Comparison of ENCODE assay signal across 24 mouse cellular contexts in the genomic region with DNA sequence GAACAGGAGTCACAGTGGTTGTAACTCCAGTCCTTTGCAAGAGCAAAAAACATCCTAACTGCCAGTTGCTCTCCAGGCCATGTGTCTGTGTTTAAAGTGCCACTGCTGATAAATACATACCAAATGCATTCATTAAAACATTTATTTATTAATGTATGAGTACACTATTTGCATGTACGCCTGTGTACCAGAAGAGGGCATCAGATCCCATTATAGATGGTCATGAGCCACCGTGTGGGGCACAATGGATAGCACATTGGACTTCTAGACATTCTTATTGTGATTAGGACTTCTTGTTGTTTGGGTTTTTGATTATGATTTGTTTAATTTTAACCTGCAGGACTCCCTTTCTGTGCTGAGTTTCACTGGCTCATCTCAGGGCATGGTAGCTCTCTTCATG. TPM values are rescaled to one million over a fixed set of nuclear protein-coding genes. Genes with fewer than 3 reads are reported as not detected.
DNase-seq lines count a peak whose midpoint lies in the region; ATAC-seq and TF ChIP-seq lines count a peak whose summit lies in the region.
"Had no signal": no experiment of that assay in that cellular context is flagged by ENCODE, and none has a peak within 500 bp of the region (broad histone marks: within the 10 kb centered on the region; RNA-seq: fewer than 3 reads in every experiment).

No protein-coding gene starts in this region.

- DNase-seq in heart, adult 2 months = no peak
- no peak for DNase-seq in heart, adult 8-10 months (ENCODE audit: low spot score)
- no peak for DNase-seq in liver, postnatal 0 days
- DNase-seq in liver, embryonic 11.5 days (ENCODE audit: low spot score) = no peak
- DNase-seq in CH12.LX (ENCODE audit: extremely low read depth) (peak; percentile 28), R1 (ENCODE audit: low read depth, low spot score) (peak; percentile 11)
- DNase-seq in thymus, postnatal 10 days (ENCODE audit: low spot score in 2 of 2) = no peak
- no peak for DNase-seq in limb, embryonic 10.5 days (ENCODE audit: low spot score)
- DNase-seq: adrenal gland, adult 2 months; cerebellum, adult 9-11 months; heart, postnatal 4 days; kidney, adult 18-20 months; kidney, postnatal 25 days; lung, postnatal 36 days; right cerebral cortex, postnatal 25 days; thymus, postnatal 14 days had no signal

- H3K9me3 ChIP-seq in liver, postnatal 0 days (ENCODE audit: low read length) = no peaks in the 10 kb centered on the region
- H3K9me3 ChIP-seq in liver, embryonic 11.5 days (ENCODE audit: control insufficient read depth, low read length) = 0 out of 2 replicates have a peak, but pooled peaks cover 2% of the 10 kb centered on the region
- peaks cover 4% of the 10 kb centered on the region for H3K9me3 ChIP-seq in CH12.LX (replicated peaks; ENCODE audit: low read length)
- H3K9me3 ChIP-seq in limb, embryonic 10.5 days (replicated peaks) = no peaks in the 10 kb centered on the region
- H3K9me3 ChIP-seq: embryonic facial prominence, embryonic 13.5 days; forebrain, embryonic 15.5 days; heart, embryonic 15.5 days; liver, embryonic 15.5 days had no signal

- TF ChIP-seq RAD21 in CH12.LX (IDR thresholded peaks at IDR 0.05; ENCODE audit: low read depth, low read length) = peak; percentile 70

- intact Hi-C loops in heart, adult 2 months (cut with DNase I) = no loop called here

- no peak overlapping the region for H3K4me3 ChIP-seq in heart, adult 2 months
- H3K4me3 ChIP-seq in liver, postnatal 0 days (ENCODE audit: low read depth, low read length) = no peak overlapping the region
- H3K4me3 ChIP-seq in liver, embryonic 11.5 days (ENCODE audit: low read depth, low read length) = no peak overlapping the region
- no peak overlapping the region for H3K4me3 ChIP-seq in CH12.LX (replicated peaks in 1 of 3; ENCODE audit: low read depth in 2 of 3, low read length in 2 of 3, poor library complexity in 1 of 3)
- no peak overlapping the region for H3K4me3 ChIP-seq in limb, embryonic 10.5 days
- H3K4me3 ChIP-seq: embryonic facial prominence, embryonic 13.5 days; forebrain, embryonic 15.5 days; heart, embryonic 15.5 days; liver, embryonic 15.5 days had no signal

- WGBS in heart, adult 2 months = 61% methylated on average over 2 of the region's 2 CpGs
- 66% methylated on average over 2 of the region's 2 CpGs for WGBS in liver, postnatal 0 days (ENCODE audit: insufficient replicate concordance)
- whole genome bisulfite sequencing in liver, embryonic 11.5 days = 59% methylated on average over 2 of the region's 2 CpGs
- WGBS in limb, embryonic 10.5 days = 75% methylated on average over 2 of the region's 2 CpGs

- in situ Hi-C loops in CH12.LX (cut with MboI; ENCODE audit: low pct_ligation_motif_present, low pct_unique_long_range_greater_than_20kb, low sequenced_read_pairs) = loop anchor here (5.0 kb wide), 1 partner anchor 204 kb away; no protein-coding TSS in a partner anchor

- H3K27me3 ChIP-seq in heart, adult 2 months (ENCODE audit: control insufficient read depth, insufficient read depth, low read length) = no peaks in the 10 kb centered on the region
- no peaks in the 10 kb centered on the region for H3K27me3 ChIP-seq in liver, postnatal 0 days (ENCODE audit: insufficient read depth, low read length)
- H3K27me3 ChIP-seq in liver, embryonic 11.5 days (replicated peaks; ENCODE audit: control insufficient read depth, insufficient read depth, low read length) = no peaks in the 10 kb centered on the region
- H3K27me3 ChIP-seq in CH12.LX (replicated peaks) = no peaks in the 10 kb centered on the region
- H3K27me3 ChIP-seq in limb, embryonic 10.5 days (ENCODE audit: low read depth, poor library complexity, severe bottlenecking) = no peaks in the 10 kb centered on the region
- H3K27me3 ChIP-seq: embryonic facial prominence, embryonic 13.5 days; forebrain, embryonic 15.5 days; liver, embryonic 15.5 days had no signal

- no peak for ATAC-seq in liver, postnatal 0 days
- ATAC-seq in liver, embryonic 11.5 days (replicated peaks; ENCODE audit: low FRiP score) = no peak
- ATAC-seq: forebrain, embryonic 15.5 days; hindbrain, embryonic 16.5 days; midbrain, embryonic 16.5 days had no signal

- H3K79me2 ChIP-seq in heart, adult 2 months (replicated peaks; ENCODE audit: control insufficient read depth, insufficient read depth, low read length) = no peaks in the 10 kb centered on the region
- no peaks in the 10 kb centered on the region for H3K79me2 ChIP-seq in CH12.LX (replicated peaks; ENCODE audit: control insufficient read depth, extremely low read depth, insufficient read depth, poor library complexity, severe bottlenecking)

- TF ChIP-seq POLR2A in heart, adult 2 months (IDR thresholded peaks at IDR 0.05; ENCODE audit: insufficient read depth, low read depth, low read length) = no peak
- no peak for TF ChIP-seq POLR2A in CH12.LX (IDR thresholded peaks at IDR 0.05; ENCODE audit: low read depth, low read length)

- H3K9ac ChIP-seq in heart, adult 2 months (ENCODE audit: low read depth, low read length) = no peak overlapping the region
- H3K9ac ChIP-seq in liver, postnatal 0 days (replicated peaks) = no peak overlapping the region
- no peak overlapping the region for H3K9ac ChIP-seq in liver, embryonic 11.5 days (ENCODE audit: low read depth, low read length)
- H3K9ac ChIP-seq in CH12.LX (ENCODE audit: insufficient read depth, low read depth) = no peak overlapping the region
- H3K9ac ChIP-seq: embryonic facial prominence, embryonic 13.5 days; forebrain, embryonic 15.5 days; heart, embryonic 15.5 days; liver, embryonic 15.5 days had no signal

- no peaks in the 10 kb centered on the region for H3K4me1 ChIP-seq in heart, adult 2 months (ENCODE audit: control insufficient read depth, insufficient read depth, low read length)
- H3K4me1 ChIP-seq in liver, postnatal 0 days (ENCODE audit: insufficient read depth) = no peaks in the 10 kb centered on the region
- H3K4me1 ChIP-seq in liver, embryonic 11.5 days (replicated peaks; ENCODE audit: control insufficient read depth, insufficient read depth, low read length) = no peaks in the 10 kb centered on the region
- H3K4me1 ChIP-seq in CH12.LX (ENCODE audit: control insufficient read depth in 1 of 2, insufficient read depth in 2 of 2) = 0 out of 4 replicates have a peak, but pooled peaks cover 0 to 2% of the 10 kb centered on the region in 2 experiments
- H3K4me1 ChIP-seq in limb, embryonic 10.5 days = peaks cover 5% of the 10 kb centered on the region
- H3K4me1 ChIP-seq: heart, embryonic 15.5 days; liver, embryonic 15.5 days had no signal

- no peak for TF ChIP-seq EP300 in heart, adult 2 months (IDR thresholded peaks at IDR 0.05; ENCODE audit: insufficient read depth, low read depth, low read length)
- no peak for TF ChIP-seq EP300 in liver, postnatal 0 days (IDR thresholded peaks at IDR 0.05; ENCODE audit: low read depth)
- no peak for TF ChIP-seq EP300 in CH12.LX (IDR thresholded peaks at IDR 0.05; ENCODE audit: low read length)

- 0 out of 2 replicates have a peak, but pooled peaks have one; percentile 12 for TF ChIP-seq CTCF in heart, adult 2 months (IDR thresholded peaks at IDR 0.05)
- peak; percentile 38 for TF ChIP-seq CTCF in liver, postnatal 0 days (IDR thresholded peaks at IDR 0.05; ENCODE audit: low read depth)
- peak; percentile 39 to 84; a peak in 3 of 4 replicates for TF ChIP-seq CTCF in CH12.LX (conservative IDR thresholded peaks at IDR 0.05 in 1 of 2, IDR thresholded peaks at IDR 0.05 in 1 of 2; ENCODE audit: low read depth in 2 of 2, low read length in 2 of 2)

- H3K36me3 ChIP-seq in heart, adult 2 months (ENCODE audit: control insufficient read depth, insufficient read depth, low read length) = no peaks in the 10 kb centered on the region
- H3K36me3 ChIP-seq in liver, postnatal 0 days (replicated peaks; ENCODE audit: insufficient read depth, low read length) = no peaks in the 10 kb centered on the region
- H3K36me3 ChIP-seq in liver, embryonic 11.5 days (ENCODE audit: control insufficient read depth, insufficient read depth, low read length) = no peaks in the 10 kb centered on the region
- H3K36me3 ChIP-seq in CH12.LX (replicated peaks in 1 of 2; ENCODE audit: control insufficient read depth in 1 of 2, insufficient read depth in 1 of 2, low read length in 1 of 2) = no peaks in the 10 kb centered on the region
- H3K36me3 ChIP-seq in limb, embryonic 10.5 days = no peaks in the 10 kb centered on the region
- H3K36me3 ChIP-seq: embryonic facial prominence, embryonic 13.5 days; forebrain, embryonic 15.5 days; heart, embryonic 15.5 days; liver, embryonic 15.5 days had no signal

- H3K27ac ChIP-seq in heart, adult 2 months = no peak overlapping the region
- H3K27ac ChIP-seq in liver, postnatal 0 days (ENCODE audit: low read depth) = no peak overlapping the region
- no peak overlapping the region for H3K27ac ChIP-seq in liver, embryonic 11.5 days (ENCODE audit: low read depth, low read length)
- H3K27ac ChIP-seq in CH12.LX (ENCODE audit: insufficient read depth, low read depth) = no peak overlapping the region
- no peak overlapping the region for H3K27ac ChIP-seq in limb, embryonic 10.5 days
- H3K27ac ChIP-seq: embryonic facial prominence, embryonic 13.5 days; forebrain, embryonic 15.5 days; heart, embryonic 15.5 days; liver, embryonic 15.5 days had no signal

- dilution Hi-C loops in CH12.LX (cut with MboI; ENCODE audit: extremely low pct_ligation_motif_present, extremely low pct_unique_long_range_greater_than_20kb, low sequenced_read_pairs) = no loop called here

- no peak overlapping the region for H3K4me2 ChIP-seq in liver, postnatal 0 days (ENCODE audit: low read depth, low read length)
- H3K4me2 ChIP-seq in liver, embryonic 11.5 days = no peak overlapping the region
- no peak overlapping the region for H3K4me2 ChIP-seq in CH12.LX (ENCODE audit: insufficient read depth, low read depth, poor library complexity, severe bottlenecking)
- H3K4me2 ChIP-seq: embryonic facial prominence, embryonic 13.5 days; forebrain, embryonic 15.5 days; heart, embryonic 15.5 days; liver, embryonic 15.5 days had no signal

RNA-seq across cellular contexts. Expression of gene Hydin, which starts 6.6 kb away (rescaled TPM):
- under 1 TPM; 0.05 to 0.10 TPM for total RNA-seq in heart, adult 2 months (2021)
- polyA plus RNA-seq in heart, adult 2 months (2012; rRNA removed) = 0.09 and 0.21 TPM in 2 replicates
- total RNA-seq in heart, adult 8-10 months (2022) = under 1 TPM; 0.09 to 0.23 (median 0.13) TPM
- 0.01 and 0.04 TPM in 2 replicates for polyA plus RNA-seq in liver, postnatal 0 days (2015; fragmentation: Nextera tagmentation; extraction: Ambion mirVana)
- 0.05 and 0.10 TPM in 2 replicates for polyA plus RNA-seq in liver, embryonic 11.5 days (2014; fragmentation: Nextera tagmentation; extraction: Ambion mirVana)
- total RNA-seq in CH12.LX (2012; rRNA removed) (5.6 and 9.8 TPM in 2 replicates), CH12.LX (2014; rRNA removed) (9.5 and 9.6 TPM in 2 replicates)
- 13.2 and 17.3 TPM in 2 replicates for polyA plus RNA-seq in CH12.LX (2012; ENCODE audit: insufficient read length, low read depth)
- 0.01 and 0.09 TPM in 2 replicates for polyA plus RNA-seq in limb, embryonic 10.5 days (2016; fragmentation: Nextera tagmentation; extraction: Ambion mirVana)
- total RNA-seq: granulocyte monocyte progenitor cell, adult 5-6 weeks; megakaryocyte-erythroid progenitor cell, adult 5-6 weeks had no signal

RNA-seq across cellular contexts. Expression of gene Cmtr2, which starts 57.9 kb away (rescaled TPM):
- 1 to 10 TPM; 2.9 to 3.2 TPM for total RNA-seq in heart, adult 2 months (2021)
- 1.9 and 2.6 TPM in 2 replicates for polyA plus RNA-seq in heart, adult 2 months (2012; rRNA removed)
- 1 to 10 TPM; 2.2 to 3.0 (median 2.6) TPM for total RNA-seq in heart, adult 8-10 months (2022)
- polyA plus RNA-seq in liver, postnatal 0 days (2015; fragmentation: Nextera tagmentation; extraction: Ambion mirVana) = 1.8 and 2.5 TPM in 2 replicates
- 8.2 and 9.9 TPM in 2 replicates for polyA plus RNA-seq in liver, embryonic 11.5 days (2014; fragmentation: Nextera tagmentation; extraction: Ambion mirVana)
- 12.8 and 14.8 TPM in 2 replicates for total RNA-seq in CH12.LX (2012; rRNA removed)
- 21.9 and 24.2 TPM in 2 replicates for total RNA-seq in CH12.LX (2014; rRNA removed)
- 8.7 and 8.8 TPM in 2 replicates for polyA plus RNA-seq in CH12.LX (2012; ENCODE audit: insufficient read length, low read depth)
- 10.0 and 10.6 TPM in 2 replicates for polyA plus RNA-seq in limb, embryonic 10.5 days (2016; fragmentation: Nextera tagmentation; extraction: Ambion mirVana)

Comparison
In these comparisons a context has a peak if more than half of its experiments do, and no peak if none do; other contexts are left out.
1. DNase-seq: peak in CH12.LX (single experiment) and R1 (single experiment); none in heart, adult 2 months (0 of 2), heart, adult 8-10 months (single experiment), liver, postnatal 0 days (single experiment), liver, embryonic 11.5 days (single experiment), thymus, postnatal 10 days (0 of 2) and limb, embryonic 10.5 days (single experiment).
2. RNA of gene Hydin, which starts 6.6 kb away (polyA plus RNA-seq): 13.2 to 17.3 TPM in CH12.LX; 0.09 to 0.21 TPM in heart, adult 2 months, 0.05 to 0.10 TPM in liver, embryonic 11.5 days, 0.01 to 0.09 TPM in limb, embryonic 10.5 days and 0.01 to 0.04 TPM in liver, postnatal 0 days; every median in the first group is over 10 times any median in the second.
3. Peak in every context shown above with its lines, with median percentiles within 50 percentile points of each other: CTCF ChIP-seq.